Mouse (Mus musculus): ENCODE data around the gene Iqgap2. TPM values are rescaled to one million over a fixed set of nuclear protein-coding genes. Genes with fewer than 3 reads are reported as not detected.

Gene Iqgap2
- polyA plus RNA-seq, 1 experiment from 2014 or later: 8.5 TPM

- Histone ChIP-seq H3K9ac (ENCODE audit: low read depth, low read length) (no peak overlapping the region), H3K4me3 (ENCODE audit: low read depth, low read length) (no peak overlapping the region), H3K36me3 (ENCODE audit: control insufficient read depth, insufficient read depth, low read length) (no peaks in the 10 kb centered on the region), H3K27me3 (ENCODE audit: control insufficient read depth, insufficient read depth, low read length) (no peaks in the 10 kb centered on the region), H3K27ac (ENCODE audit: low read depth, low read length) (no peak overlapping the region), H3K4me2 (no peak overlapping the region), H3K9me3 (replicated peaks; ENCODE audit: control insufficient read depth, low read length) (no peaks in the 10 kb centered on the region), H3K4me1 (ENCODE audit: control insufficient read depth, insufficient read depth, low read length) (no peaks in the 10 kb centered on the region)
- 63% methylated on average over 7 of the region's 7 CpGs for WGBS (ENCODE audit: insufficient replicate concordance)
- ATAC-seq (replicated peaks; ENCODE audit: insufficient number of reproducible peaks, low FRiP score, low TSS enrichment): no peak
Observed at GRCm38 (mm10) chr13:95849501-95850007, 42.2 kb downstream of the Iqgap2 start.

- no peaks in the 10 kb centered on the region for H3K27me3 ChIP-seq (ENCODE audit: control insufficient read depth, insufficient read depth, low read length)
- ATAC-seq (replicated peaks; ENCODE audit: insufficient number of reproducible peaks, low FRiP score, low TSS enrichment): no peak
- H3K4me3 ChIP-seq (ENCODE audit: low read depth, low read length): no peak overlapping the region
- no peaks in the 10 kb centered on the region for H3K9me3 ChIP-seq (replicated peaks; ENCODE audit: control insufficient read depth, low read length)
- no peak overlapping the region for H3K4me2 ChIP-seq
- H3K27ac ChIP-seq (ENCODE audit: low read depth, low read length): no peak overlapping the region
- 64% methylated on average over 5 of the region's 5 CpGs for whole genome bisulfite sequencing (ENCODE audit: insufficient replicate concordance)
- no peaks in the 10 kb centered on the region; the same call in 1 of the 2 replicates for H3K4me1 ChIP-seq (ENCODE audit: control insufficient read depth, insufficient read depth, low read length)
- no peaks in the 10 kb centered on the region for H3K36me3 ChIP-seq (ENCODE audit: control insufficient read depth, insufficient read depth, low read length)
- no peak overlapping the region for H3K9ac ChIP-seq (ENCODE audit: low read depth, low read length)
Observed at GRCm38 (mm10) chr13:95846364-95846763, 45.4 kb downstream of the Iqgap2 start.

GRCm38 (mm10) chr13:95844950-95845349 is 46.8 kb downstream of the Iqgap2 start:
- H3K9me3 ChIP-seq (replicated peaks; ENCODE audit: control insufficient read depth, low read length): no peaks in the 10 kb centered on the region
- H3K27ac ChIP-seq (ENCODE audit: low read depth, low read length): no peak overlapping the region
- ATAC-seq (replicated peaks; ENCODE audit: insufficient number of reproducible peaks, low FRiP score, low TSS enrichment): no peak
- H3K9ac ChIP-seq (ENCODE audit: low read depth, low read length): no peak overlapping the region
- no peaks in the 10 kb centered on the region for H3K27me3 ChIP-seq (ENCODE audit: control insufficient read depth, insufficient read depth, low read length)
- H3K4me2 ChIP-seq: no peak overlapping the region
- no peaks in the 10 kb centered on the region; the same call in 1 of the 2 replicates for H3K4me1 ChIP-seq (ENCODE audit: control insufficient read depth, insufficient read depth, low read length)
- 60% methylated on average over 3 of the region's 3 CpGs for WGBS (ENCODE audit: insufficient replicate concordance)
- H3K36me3 ChIP-seq (ENCODE audit: control insufficient read depth, insufficient read depth, low read length): no peaks in the 10 kb centered on the region
- H3K4me3 ChIP-seq (ENCODE audit: low read depth, low read length): no peak overlapping the region

GRCm38 (mm10) chr13:95843411-95844026 is 48.2 kb downstream of the Iqgap2 start:
- Histone ChIP-seq H3K9me3 (replicated peaks; ENCODE audit: control insufficient read depth, low read length) (no peaks in the 10 kb centered on the region), H3K4me2 (no peak overlapping the region), H3K27ac (ENCODE audit: low read depth, low read length) (no peak overlapping the region), H3K36me3 (ENCODE audit: control insufficient read depth, insufficient read depth, low read length) (no peaks in the 10 kb centered on the region), H3K4me3 (ENCODE audit: low read depth, low read length) (no peak overlapping the region), H3K27me3 (ENCODE audit: control insufficient read depth, insufficient read depth, low read length) (no peaks in the 10 kb centered on the region), H3K9ac (ENCODE audit: low read depth, low read length) (no peak overlapping the region), H3K4me1 (ENCODE audit: control insufficient read depth, insufficient read depth, low read length) (no peaks in the 10 kb centered on the region; the same call in 1 of the 2 replicates)
- WGBS (ENCODE audit: insufficient replicate concordance): 84% methylated on average over 10 of the region's 10 CpGs
- no peak for ATAC-seq (replicated peaks; ENCODE audit: insufficient number of reproducible peaks, low FRiP score, low TSS enrichment)

- no peak overlapping the region for H3K9ac ChIP-seq (ENCODE audit: low read depth, low read length)
- WGBS (ENCODE audit: insufficient replicate concordance): 66% methylated on average over 7 of the region's 7 CpGs
Observed at GRCm38 (mm10) chr13:95842803-95843202, 48.9 kb downstream of the Iqgap2 start.

GRCm38 (mm10) chr13:95841946-95842345 is 49.8 kb downstream of the Iqgap2 start:
- ATAC-seq (replicated peaks; ENCODE audit: insufficient number of reproducible peaks, low FRiP score, low TSS enrichment): no peak
- H3K4me2 ChIP-seq: no peak overlapping the region
- no peaks in the 10 kb centered on the region for H3K9me3 ChIP-seq (replicated peaks; ENCODE audit: control insufficient read depth, low read length)
- H3K27ac ChIP-seq (ENCODE audit: low read depth, low read length): no peak overlapping the region
- no peak overlapping the region for H3K9ac ChIP-seq (ENCODE audit: low read depth, low read length)
- H3K36me3 ChIP-seq (ENCODE audit: control insufficient read depth, insufficient read depth, low read length): no peaks in the 10 kb centered on the region
- no peaks in the 10 kb centered on the region for H3K27me3 ChIP-seq (ENCODE audit: control insufficient read depth, insufficient read depth, low read length)
- 79% methylated on average over 1 of the region's 1 CpGs for WGBS (ENCODE audit: insufficient replicate concordance)
- H3K4me3 ChIP-seq (ENCODE audit: low read depth, low read length): no peak overlapping the region
- no peaks in the 10 kb centered on the region; the same call in 1 of the 2 replicates for H3K4me1 ChIP-seq (ENCODE audit: control insufficient read depth, insufficient read depth, low read length)

More at GRCm38 (mm10) chr13:95842803-95843202, 48.9 kb downstream of the Iqgap2 start:
- Histone ChIP-seq H3K36me3 (ENCODE audit: control insufficient read depth, insufficient read depth, low read length) (no peaks in the 10 kb centered on the region), H3K27ac (ENCODE audit: low read depth, low read length) (no peak overlapping the region), H3K4me2 (no peak overlapping the region), H3K9me3 (replicated peaks; ENCODE audit: control insufficient read depth, low read length) (no peaks in the 10 kb centered on the region), H3K4me1 (ENCODE audit: control insufficient read depth, insufficient read depth, low read length) (no peaks in the 10 kb centered on the region; the same call in 1 of the 2 replicates), H3K4me3 (ENCODE audit: low read depth, low read length) (no peak overlapping the region), H3K27me3 (ENCODE audit: control insufficient read depth, insufficient read depth, low read length) (no peaks in the 10 kb centered on the region)
- no peak for ATAC-seq (replicated peaks; ENCODE audit: insufficient number of reproducible peaks, low FRiP score, low TSS enrichment)

- WGBS (ENCODE audit: insufficient replicate concordance): 80% methylated on average over 3 of the region's 3 CpGs
- no peak for ATAC-seq (replicated peaks; ENCODE audit: insufficient number of reproducible peaks, low FRiP score, low TSS enrichment)
- H3K36me3 ChIP-seq (ENCODE audit: control insufficient read depth, insufficient read depth, low read length): no peaks in the 10 kb centered on the region
Observed at GRCm38 (mm10) chr13:95836944-95837343, 54.8 kb downstream of the Iqgap2 start.

GRCm38 (mm10) chr13:95833473-95833872 is 58.2 kb downstream of the Iqgap2 start:
- Histone ChIP-seq H3K4me2 (no peak overlapping the region), H3K27me3 (ENCODE audit: control insufficient read depth, insufficient read depth, low read length) (no peaks in the 10 kb centered on the region), H3K36me3 (ENCODE audit: control insufficient read depth, insufficient read depth, low read length) (no peaks in the 10 kb centered on the region), H3K4me3 (ENCODE audit: low read depth, low read length) (no peak overlapping the region), H3K9me3 (replicated peaks; ENCODE audit: control insufficient read depth, low read length) (no peaks in the 10 kb centered on the region), H3K4me1 (ENCODE audit: control insufficient read depth, insufficient read depth, low read length) (no peaks in the 10 kb centered on the region), H3K27ac (ENCODE audit: low read depth, low read length) (no peak overlapping the region), H3K9ac (ENCODE audit: low read depth, low read length) (no peak overlapping the region)
- ATAC-seq (replicated peaks; ENCODE audit: insufficient number of reproducible peaks, low FRiP score, low TSS enrichment): no peak
- 91% methylated on average over 6 of the region's 6 CpGs for WGBS (ENCODE audit: insufficient replicate concordance)

More at GRCm38 (mm10) chr13:95836944-95837343, 54.8 kb downstream of the Iqgap2 start:
- H3K4me2 ChIP-seq: no peak overlapping the region
- no peaks in the 10 kb centered on the region for H3K4me1 ChIP-seq (ENCODE audit: control insufficient read depth, insufficient read depth, low read length)
- no peak overlapping the region for H3K4me3 ChIP-seq (ENCODE audit: low read depth, low read length)
- H3K27ac ChIP-seq (ENCODE audit: low read depth, low read length): no peak overlapping the region
- no peaks in the 10 kb centered on the region for H3K9me3 ChIP-seq (replicated peaks; ENCODE audit: control insufficient read depth, low read length)
- no peaks in the 10 kb centered on the region for H3K27me3 ChIP-seq (ENCODE audit: control insufficient read depth, insufficient read depth, low read length)
- H3K9ac ChIP-seq (ENCODE audit: low read depth, low read length): no peak overlapping the region

GRCm38 (mm10) chr13:95832712-95833111 is 59.0 kb downstream of the Iqgap2 start:
- Histone ChIP-seq H3K4me2 (no peak overlapping the region), H3K36me3 (ENCODE audit: control insufficient read depth, insufficient read depth, low read length) (no peaks in the 10 kb centered on the region), H3K27ac (ENCODE audit: low read depth, low read length) (no peak overlapping the region), H3K9me3 (replicated peaks; ENCODE audit: control insufficient read depth, low read length) (no peaks in the 10 kb centered on the region), H3K27me3 (ENCODE audit: control insufficient read depth, insufficient read depth, low read length) (no peaks in the 10 kb centered on the region), H3K4me1 (ENCODE audit: control insufficient read depth, insufficient read depth, low read length) (no peaks in the 10 kb centered on the region), H3K4me3 (ENCODE audit: low read depth, low read length) (no peak overlapping the region), H3K9ac (ENCODE audit: low read depth, low read length) (no peak overlapping the region)
- ATAC-seq (replicated peaks; ENCODE audit: insufficient number of reproducible peaks, low FRiP score, low TSS enrichment): no peak
- WGBS (ENCODE audit: insufficient replicate concordance): 73% methylated on average over 3 of the region's 3 CpGs

All from heart, embryonic 11.5 days (tissue).